Mouse (Mus musculus) kidney, postnatal 10 days (tissue): ENCODE measurements around the gene Cux1.
A peak's percentile ranks its signal among the peaks of the same experiment; 100 is the strongest.

Source experiments
- DNase-seq: peaks from one replicate; pipeline ENCODE4 v3.0.0; 2021; ENCODE audit warnings: mixed read lengths

The Cux1 gene

DNA sequence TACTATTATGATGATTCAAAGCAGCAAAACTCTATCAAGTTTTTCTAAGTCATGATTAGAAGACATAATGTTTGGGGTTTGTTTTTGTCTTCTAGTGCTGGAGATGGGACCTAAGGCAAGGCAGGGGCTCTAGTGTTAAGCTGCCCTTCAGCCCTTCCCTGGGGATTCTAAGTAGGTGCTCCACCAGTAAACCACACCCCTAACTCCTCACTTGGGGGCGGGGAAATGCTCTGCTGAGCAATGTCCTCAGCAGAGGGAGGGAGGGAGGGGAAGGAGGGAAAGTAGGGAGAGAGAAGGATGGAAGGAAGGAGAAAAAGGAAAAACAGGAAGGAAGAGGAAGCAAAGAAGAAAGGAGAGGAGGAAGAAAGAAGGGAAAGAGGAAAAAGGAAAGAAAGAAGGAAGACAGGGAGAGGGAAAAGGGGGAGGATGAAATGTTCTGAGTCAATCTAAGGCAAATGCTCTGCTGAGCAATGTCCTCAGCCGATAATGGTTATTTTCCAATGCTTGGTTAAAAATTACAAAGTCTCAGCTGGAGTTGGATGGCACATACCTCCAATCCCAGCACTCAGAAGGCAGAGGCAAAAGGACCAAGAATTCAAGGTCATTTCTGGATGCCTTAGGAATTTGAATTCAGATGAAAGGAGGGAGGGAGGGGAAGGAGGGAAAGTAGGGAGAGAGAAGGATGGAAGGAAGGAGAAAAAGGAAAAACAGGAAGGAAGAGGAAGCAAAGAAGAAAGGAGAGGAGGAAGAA lies 96.1 kb downstream of the Cux1 start:
- peak; percentile 68 for DNase-seq

DNA sequence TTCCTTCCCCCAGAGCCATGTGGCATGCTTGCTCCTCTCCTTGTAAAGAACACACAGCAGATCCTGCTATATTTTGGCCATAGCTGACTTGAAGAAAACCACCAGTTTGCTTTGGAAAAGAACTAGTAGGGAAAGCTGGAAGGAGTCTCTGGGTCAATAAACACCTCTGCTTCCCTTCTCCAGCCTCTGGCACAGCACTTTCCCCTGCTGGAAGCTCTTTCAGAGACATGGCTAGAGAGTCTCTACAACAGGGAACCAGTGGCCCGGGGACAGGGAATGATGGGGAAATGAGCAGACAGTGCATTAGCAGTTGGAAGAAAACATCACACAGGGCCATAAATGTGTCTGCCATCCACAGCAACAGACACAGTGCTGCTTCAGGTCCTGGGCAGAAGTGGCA lies 98.0 kb downstream of the Cux1 start:
- no peak for DNase-seq

DNA sequence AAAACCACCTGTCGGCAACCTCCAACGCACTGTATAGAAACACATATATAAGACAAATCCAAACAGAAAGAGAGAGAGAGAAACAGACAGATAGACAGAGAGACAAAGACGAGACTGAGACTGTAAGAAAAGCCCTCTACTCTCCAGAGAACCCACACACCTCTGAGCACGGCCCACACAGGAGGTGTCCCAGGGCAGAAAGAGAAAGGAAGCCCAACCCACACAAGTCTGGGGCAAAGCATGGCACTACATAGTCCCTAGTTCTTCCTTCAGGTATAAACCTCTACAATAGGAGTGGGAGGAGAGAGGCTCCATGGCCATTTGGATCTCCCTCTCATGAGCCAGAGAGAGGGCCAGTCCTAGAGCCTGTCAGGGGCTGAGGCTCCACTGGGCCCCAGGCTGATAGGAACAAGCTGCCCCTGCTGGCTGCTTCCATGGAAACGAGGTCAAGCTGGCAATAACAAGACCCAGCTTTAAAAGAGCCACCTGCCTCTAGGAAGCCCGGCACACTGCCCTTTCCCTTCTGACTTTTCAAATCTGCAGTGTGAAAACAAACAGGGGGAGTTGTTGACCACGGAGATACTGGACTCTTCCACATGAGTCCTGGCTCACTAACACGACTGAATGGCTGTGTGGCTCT lies 99.8 kb downstream of the Cux1 start:
- peak; percentile 80 for DNase-seq

DNA sequence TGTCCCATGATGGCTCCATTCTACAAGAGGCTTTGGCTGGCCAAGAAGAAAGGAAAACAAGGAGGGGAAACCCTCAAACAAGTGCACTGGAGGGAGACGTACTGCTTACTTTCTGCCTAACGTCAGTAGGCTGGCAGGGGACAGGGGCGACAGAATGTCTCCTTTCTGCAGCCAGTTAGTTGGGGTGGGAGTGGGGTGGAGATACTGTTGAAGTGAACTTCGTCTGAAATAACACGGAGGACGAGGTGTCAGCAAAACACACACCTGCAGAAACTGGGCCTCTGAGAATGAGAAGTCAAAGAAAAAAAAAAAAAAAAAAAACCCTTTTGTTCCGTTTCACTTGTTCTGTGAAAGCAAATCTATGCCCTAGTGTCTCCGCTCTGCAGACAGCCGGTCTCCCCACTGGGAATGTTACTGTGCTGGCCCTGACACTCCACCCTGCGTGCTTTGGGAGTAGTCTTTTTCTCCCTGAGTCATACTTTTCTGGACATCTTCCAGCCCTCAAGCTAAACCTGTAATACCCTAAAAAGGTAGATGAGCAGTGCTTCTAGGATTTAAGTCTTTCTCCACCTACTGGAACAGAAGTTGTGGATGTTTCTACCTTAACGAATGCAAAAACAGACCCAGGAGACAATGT lies 101.4 kb downstream of the Cux1 start:
- peak; percentile 35 for DNase-seq

DNA sequence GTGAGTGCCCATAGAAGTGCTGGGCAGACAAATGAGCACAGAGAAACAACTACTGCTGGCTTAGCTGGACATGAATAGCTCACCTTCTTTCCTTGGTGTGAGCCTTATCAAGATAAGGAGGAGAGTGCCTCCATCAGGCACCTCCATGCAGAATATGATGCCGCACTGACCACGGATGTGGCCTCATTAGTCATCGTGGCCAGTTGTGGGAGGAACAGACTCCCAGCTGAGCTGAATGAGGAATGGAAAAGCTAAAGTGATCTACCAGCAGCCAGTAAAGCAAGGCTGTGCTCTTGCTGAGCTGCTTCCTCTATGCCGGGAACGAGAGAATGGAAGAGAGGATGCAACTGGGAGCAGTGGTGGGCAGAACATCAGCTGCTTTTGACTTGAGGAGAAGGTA lies 101.9 kb downstream of the Cux1 start:
- DNase-seq: peak; percentile 23

DNA sequence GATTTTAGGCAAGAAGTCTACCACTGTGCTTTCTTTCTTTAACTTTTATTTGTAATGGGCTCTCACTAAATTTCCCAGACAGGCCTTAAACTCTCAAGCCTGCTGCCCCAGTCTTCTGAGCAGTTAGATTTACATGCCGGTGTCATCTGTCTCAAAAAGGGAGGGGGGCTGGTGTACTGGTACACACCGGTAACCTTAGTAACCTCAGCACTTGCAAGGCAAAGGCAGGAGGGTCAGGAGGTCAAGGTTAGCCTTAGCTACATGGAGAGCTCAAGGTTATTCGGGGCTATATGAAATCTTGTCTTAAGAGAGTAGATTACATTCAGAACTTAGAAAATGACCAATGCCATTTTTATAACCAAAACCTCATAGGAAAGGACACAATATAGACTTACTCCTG lies 102.4 kb downstream of the Cux1 start:
- DNase-seq: no peak

DNA sequence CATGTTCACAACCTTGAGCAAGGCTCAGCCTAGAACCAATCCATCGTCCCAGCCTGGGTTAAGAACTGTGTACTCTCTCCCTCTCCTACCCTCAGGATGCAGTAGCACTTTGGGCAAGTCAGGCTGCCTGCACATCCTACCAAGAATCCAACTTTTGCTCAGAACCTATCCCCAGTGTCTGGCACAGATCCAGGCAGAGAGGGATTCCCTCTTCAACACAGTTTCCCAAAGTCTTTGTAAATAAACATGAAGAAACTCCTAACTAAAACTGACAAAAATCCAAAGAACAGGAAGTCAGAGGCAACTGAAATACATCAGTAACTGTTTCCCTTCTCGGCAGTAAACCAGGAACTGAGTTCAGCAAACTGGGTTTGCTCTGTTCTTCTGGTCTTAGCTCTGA lies 103.2 kb downstream of the Cux1 start:
- DNase-seq: peak; percentile 70

DNA sequence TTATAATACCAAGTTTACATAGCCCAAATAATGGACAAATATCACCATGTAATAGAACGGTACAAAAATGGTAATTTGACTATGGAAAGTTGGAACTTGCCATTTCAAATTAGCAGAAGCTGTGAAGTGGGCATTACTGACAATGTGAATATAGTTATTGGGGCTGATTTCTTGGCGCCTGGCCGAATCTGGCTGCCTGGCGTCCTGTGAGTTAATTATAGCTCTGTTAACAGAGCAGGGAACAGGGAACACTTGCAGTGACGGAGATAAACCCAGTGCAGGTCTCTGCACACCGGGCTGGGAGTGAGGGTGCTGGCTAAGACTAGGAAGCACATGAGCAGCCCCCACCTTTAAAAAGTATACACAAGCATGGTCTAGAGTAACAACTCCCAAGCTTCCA lies 104.7 kb downstream of the Cux1 start:
- peak; percentile 48 for DNase-seq

DNA sequence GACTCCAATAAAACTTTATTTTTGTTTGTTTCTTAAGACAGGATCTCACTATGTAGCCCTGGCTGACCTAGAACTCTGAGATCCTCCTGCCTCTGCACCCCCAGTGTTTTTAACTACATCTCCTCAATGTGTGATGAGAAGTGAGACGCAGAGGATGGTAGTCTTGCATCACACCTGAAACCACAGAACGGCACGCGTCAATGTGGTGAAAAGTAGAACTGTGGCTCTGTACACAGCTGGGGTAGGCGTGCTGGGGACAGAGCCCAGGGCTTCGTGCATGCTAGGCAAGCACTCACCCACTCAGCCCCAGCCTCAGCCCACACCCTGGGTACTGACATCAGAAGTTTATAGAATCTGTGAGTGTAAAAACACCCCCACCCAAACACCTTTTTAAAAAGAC lies 107.4 kb downstream of the Cux1 start:
- DNase-seq: no peak

DNA sequence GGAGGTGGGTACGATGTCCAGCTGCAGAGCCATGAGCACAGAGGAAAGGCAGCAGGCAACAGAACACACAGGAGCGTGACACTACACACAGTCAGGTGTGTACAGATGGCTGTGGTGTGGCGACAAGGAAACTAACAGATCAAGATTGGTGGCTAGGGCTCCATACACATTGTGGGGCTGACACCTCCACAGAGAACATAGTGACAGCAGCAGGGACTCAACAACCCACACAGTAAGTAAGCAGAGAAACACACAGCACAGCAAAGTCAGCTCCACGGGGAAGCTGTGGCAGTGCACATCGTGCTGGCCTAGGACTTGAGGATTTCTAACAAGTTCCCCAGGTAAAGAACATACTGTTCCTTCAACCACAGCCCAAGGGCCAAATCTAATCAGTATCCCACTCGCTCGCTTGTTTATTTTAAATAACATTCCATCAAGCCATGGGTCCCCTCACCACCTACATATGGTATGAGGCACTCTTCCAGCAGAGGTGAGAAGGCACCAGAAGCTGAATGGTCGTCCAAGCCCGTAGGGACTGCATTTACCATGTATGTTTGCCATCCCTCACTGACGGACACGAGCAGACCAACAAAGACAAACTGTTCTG lies 108.3 kb downstream of the Cux1 start:
- DNase-seq: no peak

DNA sequence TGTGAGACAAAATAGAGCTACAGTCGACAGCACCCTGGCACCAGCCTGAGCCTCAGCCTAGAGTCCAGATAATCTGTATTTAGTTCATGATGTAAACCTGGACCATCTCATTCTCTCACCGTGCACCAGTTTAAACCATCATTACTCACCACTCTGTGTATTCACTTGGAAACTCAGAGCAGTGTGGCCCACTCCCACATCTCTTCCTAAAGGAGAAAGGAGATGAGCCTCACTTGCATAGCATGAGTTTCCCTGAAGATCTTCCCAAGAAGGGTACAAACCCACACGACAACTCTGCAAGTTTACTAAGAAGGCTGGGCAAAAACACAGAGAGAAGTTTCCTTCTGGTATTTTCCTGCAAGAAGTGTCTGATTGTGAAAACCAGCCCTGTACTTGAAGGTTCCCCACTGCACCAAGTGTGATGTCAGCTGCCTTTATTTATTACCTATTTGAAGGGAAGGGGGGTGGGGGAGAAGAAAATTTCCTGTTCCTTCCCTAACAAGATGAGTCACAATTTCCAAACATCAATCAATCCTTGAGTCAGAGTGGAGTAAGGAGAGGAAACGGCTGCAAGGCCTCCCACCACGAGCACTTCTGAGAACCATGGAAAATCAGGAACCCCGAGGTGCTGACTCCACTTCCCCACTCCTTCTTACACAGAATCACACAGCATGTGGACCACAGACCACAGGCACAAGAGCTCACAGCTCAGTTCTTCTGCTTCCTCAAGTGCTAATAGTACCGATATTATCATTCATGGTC lies 109.0 kb downstream of the Cux1 start:
- DNase-seq: peak; percentile 54

DNA sequence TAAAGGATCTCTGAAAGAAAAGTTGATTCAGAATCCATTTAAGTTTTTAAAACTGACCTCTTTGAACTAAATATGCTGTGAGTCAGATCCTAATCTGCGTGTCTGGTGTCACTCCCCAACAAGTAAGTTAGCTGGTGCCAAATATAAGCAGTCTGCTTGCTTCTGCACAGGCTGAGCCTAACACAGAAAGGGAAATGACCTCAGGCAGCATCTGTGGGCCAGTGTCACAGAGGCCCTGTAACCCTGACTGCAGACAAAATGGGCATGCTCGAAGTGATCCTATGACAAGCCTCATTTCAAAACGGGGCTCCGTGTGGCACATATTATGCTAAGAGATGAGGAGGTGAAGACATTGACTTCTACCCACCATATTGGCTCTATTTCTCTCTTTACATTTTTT lies 110.9 kb downstream of the Cux1 start:
- DNase-seq: no peak

DNA sequence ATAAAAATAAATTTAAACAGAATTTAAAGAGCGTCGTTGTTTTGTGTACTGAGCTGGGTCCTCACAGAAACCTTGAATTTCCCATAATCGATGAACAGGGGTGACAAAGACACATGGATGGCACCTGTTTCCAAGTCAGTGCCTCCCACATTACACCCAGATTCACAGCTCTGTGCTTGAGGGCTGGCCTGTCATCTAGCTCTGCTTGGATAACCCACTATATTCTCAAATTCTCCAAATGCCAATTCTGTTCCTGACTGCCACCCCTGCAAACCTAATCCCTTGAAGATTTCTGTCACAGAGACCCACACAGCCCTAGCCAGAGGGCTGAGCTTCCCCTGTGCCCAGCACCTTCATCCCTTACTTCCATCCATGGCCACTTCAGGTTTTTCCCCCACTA lies 114.6 kb downstream of the Cux1 start:
- DNase-seq: no peak

DNA sequence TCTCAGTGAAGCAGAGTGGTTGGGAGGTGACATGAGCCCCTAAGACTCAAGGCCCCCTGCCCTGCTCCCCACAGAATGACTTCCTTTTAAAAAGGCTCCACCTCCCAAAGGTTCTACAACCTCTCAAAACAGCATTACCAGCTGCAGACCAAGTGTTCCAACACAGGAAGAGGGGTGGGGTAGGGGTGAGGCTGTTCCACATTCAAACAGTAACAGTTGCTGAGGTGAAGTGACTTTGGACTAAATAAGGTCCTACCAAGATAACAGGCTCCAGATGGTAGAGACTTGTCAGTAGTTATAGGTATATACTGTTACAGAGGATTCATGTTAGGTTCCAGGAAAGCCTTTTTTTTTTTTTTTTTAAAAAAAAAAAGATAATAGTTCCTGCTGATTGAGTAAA lies 117.5 kb downstream of the Cux1 start:
- DNase-seq: no peak

DNA sequence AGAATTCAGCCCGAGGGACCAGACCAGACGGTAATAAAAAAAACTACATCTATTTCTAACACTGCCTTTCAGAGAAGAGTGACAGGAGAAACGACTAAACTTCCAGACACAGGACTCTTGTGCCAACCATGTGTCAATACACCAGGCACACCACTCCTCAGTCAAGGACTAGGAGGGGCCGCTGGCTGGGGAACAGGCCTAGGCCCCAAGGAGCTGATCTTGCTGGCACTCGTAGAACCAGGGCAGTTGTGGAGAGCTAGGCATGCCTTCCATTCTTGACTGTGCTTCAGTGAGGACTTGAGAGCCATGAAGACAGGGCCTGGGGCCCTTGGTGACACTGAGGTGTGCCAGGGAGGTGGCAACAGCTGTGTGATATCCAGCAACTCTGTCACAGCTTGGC lies 121.3 kb downstream of the Cux1 start:
- DNase-seq: no peak

DNA sequence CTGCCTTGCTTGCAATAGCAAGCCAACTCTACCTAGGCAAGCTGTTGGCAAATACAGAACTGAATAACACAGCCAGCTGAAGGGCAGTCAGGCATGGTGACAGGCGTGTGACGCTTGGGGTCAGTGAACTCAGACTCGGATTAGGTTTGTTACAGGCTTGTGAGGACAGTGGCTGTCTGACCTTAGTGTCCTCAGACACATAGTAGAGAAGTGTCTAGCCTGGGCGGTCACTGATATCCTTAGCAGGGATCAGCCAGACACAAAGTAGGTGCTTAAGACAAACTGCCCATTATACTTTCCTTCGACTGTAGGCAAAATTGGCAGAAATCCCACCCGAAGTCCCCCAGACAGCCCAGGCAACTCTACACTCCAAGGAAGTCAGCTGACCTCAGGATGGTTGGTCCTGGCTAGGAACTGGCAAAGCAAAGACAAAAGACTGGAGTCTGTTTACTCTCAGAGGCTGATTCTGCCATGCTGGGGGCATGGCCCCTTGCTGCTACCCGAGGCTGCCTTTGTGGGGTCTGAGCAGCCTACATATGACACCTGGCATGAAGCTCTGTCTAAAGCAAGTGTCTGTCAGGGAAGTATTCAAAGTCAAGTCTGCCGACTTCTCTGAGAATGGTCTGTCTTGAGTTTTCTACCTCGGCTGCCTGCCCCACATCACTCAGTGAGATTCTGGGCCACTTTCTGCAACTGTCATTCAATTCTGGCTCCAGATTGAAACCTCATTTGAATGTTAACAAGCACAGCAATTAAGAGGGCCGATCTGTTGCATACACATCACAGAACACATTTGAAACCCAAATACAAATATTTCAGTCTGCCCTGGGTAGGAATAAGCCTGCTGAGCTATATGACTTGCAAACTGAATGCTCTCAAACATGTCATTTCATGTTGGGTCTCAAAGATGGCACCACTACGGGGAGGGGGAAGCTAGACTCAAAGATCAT lies 124.8 kb downstream of the Cux1 start:
- peak; percentile 50 for DNase-seq

DNA sequence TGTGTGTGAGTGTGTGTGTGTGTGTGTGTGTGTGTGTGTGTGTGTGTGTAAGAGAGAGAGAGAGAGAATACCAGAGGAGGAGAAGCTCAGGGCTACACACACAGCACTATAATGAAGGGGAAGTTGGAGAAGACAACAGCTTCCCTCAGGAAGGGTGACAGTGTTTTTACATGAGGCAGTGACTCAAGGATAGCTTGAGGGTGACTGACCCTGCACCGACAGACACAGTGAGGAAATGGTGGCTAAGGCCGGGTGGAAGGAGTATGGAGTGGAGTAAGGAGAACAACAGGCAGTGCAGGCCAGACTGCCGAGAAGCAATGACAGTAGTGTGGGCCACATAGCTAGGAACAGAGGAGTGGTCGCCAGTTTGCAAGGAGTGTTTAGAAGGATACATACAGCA lies 137.6 kb downstream of the Cux1 start:
- no peak for DNase-seq

DNA sequence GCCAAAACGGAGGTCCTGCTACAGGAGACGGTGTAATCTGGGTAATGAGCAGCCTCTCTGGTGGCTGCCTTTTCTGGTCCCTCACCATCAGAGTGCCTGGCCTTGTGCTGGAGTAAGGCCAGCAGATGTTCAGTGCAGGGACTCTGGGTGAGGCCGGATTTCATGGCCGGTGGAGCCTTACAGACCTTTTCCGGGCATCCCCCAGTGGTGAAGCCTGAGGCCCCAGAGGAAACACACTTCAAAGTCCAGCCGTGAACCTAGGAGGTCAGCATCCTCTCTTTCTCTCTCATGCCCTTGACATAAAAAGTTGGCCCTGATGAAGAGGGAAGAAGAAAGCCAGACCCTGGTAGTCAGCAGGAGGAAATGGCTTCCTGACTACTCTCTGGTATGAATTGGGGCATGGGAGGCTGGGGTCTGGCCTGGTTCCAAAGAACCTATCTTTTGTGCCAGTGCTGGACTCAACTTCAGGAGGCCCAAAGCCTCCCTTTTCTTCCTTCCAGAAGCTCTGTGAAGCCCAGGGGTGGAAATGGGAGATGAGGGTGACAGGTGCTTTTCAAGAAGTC lies 138.7 kb downstream of the Cux1 start:
- DNase-seq: peak; percentile 72

DNA sequence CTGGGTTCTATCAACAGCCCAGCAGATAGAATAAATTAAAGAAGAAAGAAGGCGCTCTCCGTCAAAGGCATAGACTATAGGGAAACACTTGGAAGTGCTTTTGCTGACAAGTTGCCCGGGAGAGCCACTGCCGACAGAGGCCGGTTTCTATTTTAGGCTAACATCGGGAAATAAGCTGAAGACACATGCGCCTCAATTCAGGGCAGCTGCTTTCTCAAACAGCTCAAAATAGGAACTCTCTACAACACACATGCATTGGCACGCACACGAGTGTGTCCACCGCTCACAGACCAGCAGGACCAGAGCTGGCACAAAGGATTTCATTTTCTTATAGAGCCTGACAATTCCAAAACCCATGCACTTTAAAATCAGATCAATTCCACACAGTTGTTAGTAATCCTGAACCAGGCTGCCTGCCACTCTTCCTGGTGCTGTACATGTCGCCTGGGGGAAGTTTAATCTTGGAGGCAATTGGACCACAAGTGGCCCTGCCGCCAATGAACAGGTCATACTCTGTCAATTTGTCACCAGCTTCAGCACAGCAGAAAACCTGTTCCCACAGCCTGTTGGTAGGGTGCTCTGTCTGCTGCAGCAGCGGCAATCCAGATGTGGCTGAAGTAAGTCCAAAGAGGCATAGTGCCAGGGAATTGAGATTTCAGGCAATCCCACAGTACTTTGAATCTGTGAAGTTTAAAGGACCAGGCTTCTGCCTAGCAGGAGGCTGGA lies 139.4 kb downstream of the Cux1 start:
- peak; percentile 45 for DNase-seq

DNA sequence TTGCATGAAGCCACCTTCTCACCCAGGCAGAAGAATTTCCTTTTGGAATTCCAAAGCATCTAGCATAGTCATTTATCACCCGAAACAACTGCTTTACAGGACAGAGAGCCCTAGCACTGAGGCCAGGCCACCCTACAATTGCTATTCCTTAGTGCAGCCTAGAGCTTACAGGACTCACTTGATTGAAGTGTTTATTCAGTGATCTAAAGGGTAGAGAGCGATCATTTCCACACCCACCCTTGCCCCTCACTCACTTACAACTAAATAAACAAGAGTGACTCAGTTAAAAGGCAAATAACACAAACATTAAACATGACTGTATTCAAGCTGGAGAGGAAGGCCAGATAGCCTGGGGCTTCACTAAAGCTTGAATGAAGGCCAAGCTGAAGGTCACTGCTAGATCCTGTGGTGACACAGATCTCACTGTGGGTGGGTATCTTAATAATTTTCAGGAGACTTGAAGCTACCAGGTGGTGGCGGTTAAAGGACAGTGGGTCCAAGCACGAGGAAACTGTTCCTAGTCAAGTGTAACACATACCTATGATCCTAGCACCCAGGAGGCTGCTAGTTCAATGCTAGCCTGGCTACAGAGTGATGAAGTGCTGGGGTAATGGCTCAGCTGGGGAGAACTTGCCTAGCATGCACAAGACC lies 140.0 kb downstream of the Cux1 start:
- no peak for DNase-seq
